Mouse (Mus musculus) testis, adult 2 months (tissue): Measurements from ENCODE around the gene Sun2.

Experiments
- CTCF ChIP-seq: fragments of 200-500 bp; IDR thresholded peaks from 2 replicates; pipeline ENCODE4 v1.5.1; 2012; ENCODE audit warnings: low read depth, mild to moderate bottlenecking, inconsistent platforms, low read length, moderate library complexity; ENCODE audit not compliant: control insufficient read depth, insufficient read depth, insufficient replicate concordance
- POLR2A ChIP-seq: fragments of 200-500 bp; IDR thresholded peaks from 2 replicates; pipeline ENCODE4 v1.6.1; 2012; ENCODE audit warnings: low read depth, mild to moderate bottlenecking, inconsistent platforms, low read length, moderate library complexity; ENCODE audit not compliant: control insufficient read depth

GRCm38 (mm10) chr15:79751772-79752171 lies 9.4 kb upstream of the Sun2 start:
- TF ChIP-seq POLR2A: no peak
- no peak for TF ChIP-seq CTCF
